8 mouse cellular contexts compared by ENCODE assay signal in the genomic region with DNA sequence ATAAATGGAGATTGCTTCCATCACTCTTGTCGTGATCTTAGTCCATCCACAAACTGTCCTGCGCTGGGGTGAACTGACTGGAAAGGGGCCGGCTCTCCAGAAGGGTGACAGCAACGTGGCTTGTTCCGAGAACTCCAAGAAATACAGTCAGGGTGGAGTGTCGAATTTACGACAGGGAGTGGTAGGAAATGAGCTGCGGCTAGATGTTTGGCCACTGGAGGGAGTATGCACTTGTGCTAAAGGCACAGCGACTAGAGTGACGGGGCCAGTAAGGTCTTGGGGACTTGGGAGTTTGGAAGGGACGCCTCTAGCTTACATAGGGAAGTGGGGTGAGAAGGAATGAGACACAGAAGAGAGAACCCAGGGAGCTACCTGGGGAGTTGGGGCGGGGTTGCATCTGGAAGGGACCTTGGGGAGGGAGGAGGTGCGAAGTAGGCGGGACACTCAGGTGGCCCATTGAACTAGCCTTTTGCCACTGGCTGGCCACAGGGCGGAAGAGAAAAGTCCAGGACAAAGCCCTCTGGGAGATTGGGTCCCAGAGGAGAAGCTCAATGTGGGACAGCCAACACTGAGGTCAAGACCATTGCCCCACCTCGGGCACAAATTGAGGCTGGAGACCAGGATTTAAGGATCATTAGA. TPM values are rescaled to one million over a fixed set of nuclear protein-coding genes. Genes with fewer than 3 reads are reported as not detected.
DNase-seq lines count a peak whose midpoint lies in the region; ATAC-seq and TF ChIP-seq lines count a peak whose summit lies in the region.

A gene (plus strand): TSS at position 516 of the 639 bp plus-strand sequence.

- peak; percentile 65; the same call in 1 of the 2 replicates for TF ChIP-seq CTCF in cerebellum, adult 2 months (IDR thresholded peaks at IDR 0.05; ENCODE audit: borderline replicate concordance, insufficient read depth, low read depth, low read length)
- TF ChIP-seq CTCF in lung, postnatal 0 days (IDR thresholded peaks at IDR 0.05): peak; percentile 90

- peak within 1 kb of the TSS; percentile 72 for H3K9ac ChIP-seq in forebrain, embryonic 16.5 days (replicated peaks; ENCODE audit: low read depth, low read length)
- H3K9ac ChIP-seq in lung, postnatal 0 days (replicated peaks; ENCODE audit: low read depth): peak within 1 kb of the TSS; percentile 48; the same call in 1 of the 2 replicates

- ATAC-seq in forebrain, embryonic 16.5 days: peak; percentile 18
- peak; percentile 61 for ATAC-seq in hematopoietic stem cell, adult 5-6 weeks (replicated peaks in 1 of 2; ENCODE audit: insufficient read depth in 1 of 2, low FRiP score in 2 of 2, low TSS enrichment in 1 of 2, low read depth in 1 of 2, poor library complexity in 2 of 2, severe bottlenecking in 2 of 2)
- ATAC-seq in lung, postnatal 0 days: peak; percentile 53

- 3% methylated on average over 16 of the region's 16 CpGs for WGBS in cerebellum, adult 2 months
- WGBS in forebrain, embryonic 16.5 days: 2% methylated on average over 16 of the region's 16 CpGs
- 2% methylated on average over 15 of the region's 16 CpGs for WGBS in lung, postnatal 0 days

- peak within 1 kb of the TSS; percentile 64 for H3K4me2 ChIP-seq in forebrain, embryonic 16.5 days (ENCODE audit: low read length)
- peak within 1 kb of the TSS; percentile 70 for H3K4me2 ChIP-seq in lung, postnatal 0 days (replicated peaks; ENCODE audit: low read depth, low read length)

- 0 out of 2 replicates have a peak, but pooled peaks cover 4% of the 10 kb centered on the region for H3K4me1 ChIP-seq in cerebellum, adult 2 months (ENCODE audit: control insufficient read depth, insufficient read depth, low read length)
- peaks cover 38% of the 10 kb centered on the region for H3K4me1 ChIP-seq in forebrain, embryonic 16.5 days (replicated peaks; ENCODE audit: control insufficient read depth, insufficient read depth, low read length)
- peaks cover 17% of the 10 kb centered on the region; the same call in 1 of the 2 replicates for H3K4me1 ChIP-seq in lung, postnatal 0 days (ENCODE audit: insufficient read depth, low read depth, low read length)

- H3K9me3 ChIP-seq in forebrain, embryonic 16.5 days (ENCODE audit: control insufficient read depth, low read length): no peaks in the 10 kb centered on the region
- no peaks in the 10 kb centered on the region for H3K9me3 ChIP-seq in lung, postnatal 0 days (ENCODE audit: low read length)

- peak; percentile 67; the same call in 1 of the 2 replicates for TF ChIP-seq EP300 in lung, postnatal 0 days (IDR thresholded peaks at IDR 0.05)

- peak within 1 kb of the TSS; percentile 24 for H3K27ac ChIP-seq in cerebellum, adult 2 months (ENCODE audit: insufficient read depth, low read length)
- H3K27ac ChIP-seq in forebrain, embryonic 16.5 days (ENCODE audit: low read length): peak within 1 kb of the TSS; percentile 76
- peak within 1 kb of the TSS; percentile 94 for H3K27ac ChIP-seq in lung, postnatal 0 days (ENCODE audit: low read length)

- no peaks in the 10 kb centered on the region for H3K27me3 ChIP-seq in cerebellum, adult 2 months (ENCODE audit: control insufficient read depth, insufficient read depth, low read length)
- H3K27me3 ChIP-seq in forebrain, embryonic 16.5 days (replicated peaks; ENCODE audit: control insufficient read depth, insufficient read depth, low read length): no peaks in the 10 kb centered on the region
- H3K27me3 ChIP-seq in lung, postnatal 0 days (replicated peaks; ENCODE audit: insufficient read depth, low read length): no peaks in the 10 kb centered on the region

- DNase-seq in MEL-GATA-1-ER (ENCODE audit: extremely low read depth, low read depth): peak; percentile 94
- DNase-seq in cerebellum, adult 2 months: peak in 1 of 2 experiments; percentile 76
- peak; percentile 76 to 78 for DNase-seq in layer of hippocampus, adult 8-10 months (ENCODE audit: low spot score in 2 of 2)
- peak; percentile 96 for DNase-seq in lung, postnatal 0 days (ENCODE audit: low spot score)
- peak; percentile 70 for DNase-seq in ovary, postnatal 36 days (ENCODE audit: low spot score)
- peak; percentile 91 for DNase-seq in thymus, postnatal 14 days

- H3K4me3 ChIP-seq in cerebellum, adult 2 months (replicated peaks; ENCODE audit: insufficient read depth, low read depth, low read length): peak within 1 kb of the TSS; percentile 83
- H3K4me3 ChIP-seq in forebrain, embryonic 16.5 days (replicated peaks; ENCODE audit: low read length): peak within 1 kb of the TSS; percentile 91
- H3K4me3 ChIP-seq in lung, postnatal 0 days (ENCODE audit: low read depth, low read length): peak within 1 kb of the TSS; percentile 77

- no peak for TF ChIP-seq POLR2A in cerebellum, adult 2 months (IDR thresholded peaks at IDR 0.05; ENCODE audit: borderline replicate concordance, insufficient read depth, low read length)

- peaks cover 3% of the 10 kb centered on the region; the same call in 1 of the 2 replicates for H3K36me3 ChIP-seq in forebrain, embryonic 16.5 days (ENCODE audit: control insufficient read depth, insufficient read depth)
- no peaks in the 10 kb centered on the region for H3K36me3 ChIP-seq in lung, postnatal 0 days (ENCODE audit: insufficient read depth, low read length)

RNA-seq across cellular contexts. Expression of the gene that starts here (rescaled TPM):
- 2.0 and 2.2 TPM in 2 replicates for polyA plus RNA-seq in cerebellum, adult 2 months (2012; rRNA removed)
- polyA plus RNA-seq in forebrain, embryonic 16.5 days (2015; fragmentation: Nextera tagmentation; extraction: Ambion mirVana): 1.7 and 2.2 TPM in 2 replicates
- total RNA-seq in hematopoietic stem cell, adult 5-6 weeks (2017): 584 and 882 TPM in 2 replicates
- 1 to 10 TPM; 1.6 to 5.2 (median 3.2) TPM for total RNA-seq in layer of hippocampus, adult 8-10 months (2022)
- 81.0 and 83.1 TPM in 2 replicates for polyA plus RNA-seq in lung, postnatal 0 days (2015; fragmentation: Nextera tagmentation; extraction: Ambion mirVana)

Comparison
In these comparisons a context has a peak if more than half of its experiments do, and no peak if none do; other contexts are left out.
1. RNA of the gene that starts here (total RNA-seq): 584 to 882 TPM in hematopoietic stem cell, adult 5-6 weeks; 1.6 to 5.2 TPM in layer of hippocampus, adult 8-10 months; every median in the first group is over 10 times any median in the second.
2. RNA of the gene that starts here (polyA plus RNA-seq): 81.0 to 83.1 TPM in lung, postnatal 0 days; 1.7 to 2.2 TPM in forebrain, embryonic 16.5 days and 2.0 to 2.2 TPM in cerebellum, adult 2 months; every median in the first group is over 10 times any median in the second.
3. H3K27ac ChIP-seq: peak in every context shown above with its lines; median percentile 94 in lung, postnatal 0 days; 76 in forebrain, embryonic 16.5 days; 24 in cerebellum, adult 2 months.
4. Peak in every context shown above with its lines, with median percentiles within 50 percentile points of each other: H3K4me3 ChIP-seq and ATAC-seq.